Mouse (Mus musculus) liver, postnatal 0 days (tissue): ENCODE results near the gene Pabpn1.

Source experiments
- CTCF ChIP-seq: sonication (generic); IDR thresholded peaks from 2 replicates; pipeline ENCODE4 v1.5.1; 2016; ENCODE audit warnings: antibody characterized with exemption, low read depth
- EP300 ChIP-seq: IDR thresholded peaks from 2 replicates; pipeline ENCODE4 v1.6.1; 2016; ENCODE audit warnings: antibody characterized with exemption, low read depth, mild to moderate bottlenecking

GRCm38 (mm10) chr14:54912109-54912850, 20.0 kb downstream of the Pabpn1 start:
- no peak for TF ChIP-seq CTCF
- no peak for TF ChIP-seq EP300
